Mouse (Mus musculus) hindbrain, embryonic 15.5 days (tissue): Measurements from ENCODE around the gene Dync2li1. TPM values are rescaled to one million over a fixed set of nuclear protein-coding genes. Genes with fewer than 3 reads are reported as not detected.

Source experiments
- ATAC-seq: fragments of 200-750 bp; cut with Nextera tagmentation; 2 replicates; pipeline ENCODE4 v1.8.0; 2017; ENCODE audit warnings: low read depth, moderate number of reproducible peaks, moderate TSS enrichment; ENCODE audit not compliant: low FRiP score
- H3K27ac ChIP-seq: fragments of 300-500 bp; sonication (generic); replicated peaks from 2 replicates; pipeline ENCODE4 v1.5.1; 2015; ENCODE audit warnings: mild to moderate bottlenecking, inconsistent platforms
- H3K27me3 ChIP-seq: fragments of 300-500 bp; sonication (generic); 2 replicates; pipeline ENCODE4 v1.6.1; 2015; ENCODE audit warnings: control low read depth, inconsistent platforms
- H3K36me3 ChIP-seq: fragments of 300-500 bp; sonication (generic); 2 replicates; pipeline ENCODE4 v1.6.1; 2015; ENCODE audit warnings: control low read depth, inconsistent platforms
- H3K4me1 ChIP-seq: fragments of 300-500 bp; sonication (generic); replicated peaks from 2 replicates; pipeline ENCODE4 v1.6.1; 2015; ENCODE audit warnings: control low read depth, inconsistent platforms
- H3K4me2 ChIP-seq: fragments of 300-500 bp; sonication (generic); 2 replicates; pipeline ENCODE4 v1.6.1; 2015; ENCODE audit warnings: moderate library complexity, mild to moderate bottlenecking, inconsistent platforms
- H3K4me3 ChIP-seq: fragments of 300-500 bp; sonication (generic); 2 replicates; pipeline ENCODE4 v1.5.1; 2015; ENCODE audit warnings: mild to moderate bottlenecking, inconsistent platforms
- H3K9ac ChIP-seq: fragments of 300-500 bp; sonication (generic); 2 replicates; pipeline ENCODE4 v1.6.1; 2015; ENCODE audit warnings: inconsistent platforms
- H3K9me3 ChIP-seq: fragments of 300-500 bp; sonication (generic); 2 replicates; pipeline ENCODE4 v1.6.1; 2016; ENCODE audit warnings: control low read depth, inconsistent platforms
- WGBS: fragments of 180-500 bp; shearing (Covaris S2); methylation state at CpG from one replicate; pipeline ENCODE4 v1.1.7; 2015; 5-methylcytosine and 5-hydroxymethylcytosine counted together
- polyA plus RNA-seq: library from polyadenylated mRNA; unstranded; fragments of >200 nt; fragmentation: Nextera tagmentation; extraction: Ambion mirVana; gene quantifications from 2 replicates; pipeline ENCODE4 v1.2.1, GENCODE M21; 2015

Dync2li1 gene
- polyA plus RNA-seq, 1 experiment from 2014 or later = 36.7 TPM

GRCm38 (mm10) chr17:84636328-84636727 lies 10.0 kb downstream of the Dync2li1 start:
- 56% methylated on average over 8 of the region's 8 CpGs for WGBS
- H3K9me3 ChIP-seq = no peaks in the 10 kb centered on the region
- no peaks in the 10 kb centered on the region for H3K4me1 ChIP-seq
- ATAC-seq = no peak
- no peak overlapping the region for H3K4me3 ChIP-seq
- no peak overlapping the region for H3K9ac ChIP-seq
- H3K27me3 ChIP-seq = no peaks in the 10 kb centered on the region
- no peak overlapping the region for H3K27ac ChIP-seq
- peaks cover 3% of the 10 kb centered on the region; the same call in 1 of the 2 replicates for H3K36me3 ChIP-seq
- H3K4me2 ChIP-seq = no peak overlapping the region

DNA sequence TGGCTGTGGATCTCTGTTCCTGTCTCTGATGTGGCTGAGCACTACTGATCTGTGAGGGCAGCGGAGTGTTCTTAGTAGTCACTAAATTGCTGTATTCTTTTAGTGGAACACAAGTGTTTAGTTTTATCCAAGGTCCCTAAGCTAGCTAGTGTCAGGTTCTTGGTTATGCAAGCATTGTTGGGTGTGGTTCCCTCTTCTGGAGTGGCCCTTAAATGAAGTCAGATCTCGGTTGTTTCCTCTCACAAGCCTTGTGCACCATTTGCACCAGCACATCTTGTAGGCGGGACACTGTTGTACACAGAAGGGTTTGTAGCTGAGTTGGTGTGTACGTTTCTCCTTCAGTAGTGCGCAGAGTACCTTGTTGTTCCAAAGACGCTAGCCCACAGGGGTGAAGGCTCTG lies 11.7 kb downstream of the Dync2li1 start:
- Histone ChIP-seq H3K4me2 (no peak overlapping the region), H3K4me1 (no peaks in the 10 kb centered on the region), H3K4me3 (no peak overlapping the region), H3K9ac (no peak overlapping the region), H3K27me3 (no peaks in the 10 kb centered on the region), H3K36me3 (peaks cover 3% of the 10 kb centered on the region; the same call in 1 of the 2 replicates), H3K9me3 (no peaks in the 10 kb centered on the region), H3K27ac (no peak overlapping the region)
- WGBS = 98% methylated on average over 6 of the region's 6 CpGs
- ATAC-seq = no peak

- Histone ChIP-seq H3K4me2 (no peak overlapping the region), H3K9me3 (no peaks in the 10 kb centered on the region), H3K4me1 (no peaks in the 10 kb centered on the region), H3K27me3 (no peaks in the 10 kb centered on the region), H3K9ac (no peak overlapping the region), H3K4me3 (no peak overlapping the region), H3K27ac (no peak overlapping the region), H3K36me3 (no peaks in the 10 kb centered on the region)
- no peak for ATAC-seq
- WGBS = 54% methylated on average over 10 of the region's 10 CpGs
Observed at GRCm38 (mm10) chr17:84639796-84640378, 13.6 kb downstream of the Dync2li1 start.

DNA sequence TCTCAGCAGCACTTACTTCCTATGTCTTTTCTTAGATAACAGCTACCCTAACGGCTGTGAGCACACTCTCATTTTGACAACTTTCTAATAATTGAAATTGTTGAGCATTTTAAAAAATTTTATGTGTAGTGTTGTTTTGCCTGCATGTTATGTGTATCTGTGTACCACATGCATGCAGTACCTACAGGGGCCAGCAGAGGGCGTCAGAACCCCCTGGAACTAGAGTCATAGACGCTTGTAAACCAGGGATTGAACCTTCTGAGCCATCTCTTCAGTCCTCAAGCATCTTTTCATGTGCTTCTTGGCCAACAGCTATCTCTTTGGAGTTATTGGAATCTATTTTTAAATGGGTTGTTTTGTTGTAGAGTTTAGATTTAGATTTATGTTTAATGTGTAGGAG lies 15.6 kb downstream of the Dync2li1 start:
- no peaks in the 10 kb centered on the region for H3K27me3 ChIP-seq
- 36% methylated on average over 3 of the region's 3 CpGs for WGBS
- no peak overlapping the region for H3K27ac ChIP-seq
- H3K4me3 ChIP-seq = no peak overlapping the region
- H3K36me3 ChIP-seq = no peaks in the 10 kb centered on the region
- no peak for ATAC-seq
- no peak overlapping the region for H3K9ac ChIP-seq
- H3K4me1 ChIP-seq = no peaks in the 10 kb centered on the region
- no peak overlapping the region for H3K4me2 ChIP-seq
- no peaks in the 10 kb centered on the region for H3K9me3 ChIP-seq

- Histone ChIP-seq H3K9ac (no peak overlapping the region), H3K27me3 (no peaks in the 10 kb centered on the region), H3K4me1 (no peaks in the 10 kb centered on the region), H3K36me3 (no peaks in the 10 kb centered on the region), H3K9me3 (no peaks in the 10 kb centered on the region), H3K4me2 (no peak overlapping the region), H3K4me3 (no peak overlapping the region), H3K27ac (no peak overlapping the region)
- ATAC-seq = no peak
- WGBS = 90% methylated on average over 9 of the region's 9 CpGs
Observed at GRCm38 (mm10) chr17:84642324-84642723, 16.0 kb downstream of the Dync2li1 start.

GRCm38 (mm10) chr17:84644292-84645050 lies 18.2 kb downstream of the Dync2li1 start:
- 64% methylated on average over 16 of the region's 16 CpGs for WGBS
- H3K9ac ChIP-seq = no peak overlapping the region
- ATAC-seq = no peak
- no peak overlapping the region for H3K27ac ChIP-seq
- H3K27me3 ChIP-seq = no peaks in the 10 kb centered on the region
- no peaks in the 10 kb centered on the region for H3K4me1 ChIP-seq
- H3K4me2 ChIP-seq = no peak overlapping the region
- H3K9me3 ChIP-seq = no peaks in the 10 kb centered on the region
- no peaks in the 10 kb centered on the region for H3K36me3 ChIP-seq
- no peak overlapping the region for H3K4me3 ChIP-seq

GRCm38 (mm10) chr17:84645119-84645518 lies 18.8 kb downstream of the Dync2li1 start:
- Histone ChIP-seq H3K27ac (no peak overlapping the region), H3K27me3 (no peaks in the 10 kb centered on the region), H3K4me3 (no peak overlapping the region), H3K4me2 (no peak overlapping the region), H3K36me3 (no peaks in the 10 kb centered on the region), H3K4me1 (no peaks in the 10 kb centered on the region), H3K9ac (no peak overlapping the region), H3K9me3 (no peaks in the 10 kb centered on the region)
- ATAC-seq = no peak
- 46% methylated on average over 9 of the region's 9 CpGs for WGBS

- ATAC-seq = no peak
- 29% methylated on average over 3 of the region's 7 CpGs for WGBS
- no peaks in the 10 kb centered on the region for H3K9me3 ChIP-seq
- H3K4me2 ChIP-seq = no peak overlapping the region
- no peak overlapping the region for H3K9ac ChIP-seq
- H3K36me3 ChIP-seq = no peaks in the 10 kb centered on the region
- no peak overlapping the region for H3K4me3 ChIP-seq
- H3K4me1 ChIP-seq = no peaks in the 10 kb centered on the region
- H3K27me3 ChIP-seq = no peaks in the 10 kb centered on the region
- no peak overlapping the region for H3K27ac ChIP-seq
Observed at GRCm38 (mm10) chr17:84645894-84646293, 19.6 kb downstream of the Dync2li1 start.

DNA sequence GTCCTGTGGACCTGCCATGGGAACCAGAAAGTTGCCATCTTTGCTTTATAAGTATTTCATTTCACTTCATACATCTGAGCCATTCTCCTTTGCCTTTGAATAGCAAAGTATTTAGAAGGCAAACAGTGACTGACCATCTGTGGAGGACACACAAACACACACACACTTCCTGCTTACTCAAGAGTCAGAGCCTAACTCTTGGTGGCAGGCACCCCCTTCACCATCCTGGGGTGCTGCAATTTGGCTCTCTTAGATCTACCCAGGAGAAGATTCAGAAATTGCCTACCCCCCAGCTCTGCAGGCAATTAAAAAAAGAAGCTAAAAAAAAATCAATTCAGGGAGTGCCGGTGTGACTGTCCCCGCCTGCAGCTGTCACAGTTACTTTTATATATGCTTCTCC lies 20.2 kb downstream of the Dync2li1 start:
- H3K4me1 ChIP-seq = no peaks in the 10 kb centered on the region
- no peak overlapping the region for H3K27ac ChIP-seq
- H3K9ac ChIP-seq = no peak overlapping the region
- no peaks in the 10 kb centered on the region for H3K9me3 ChIP-seq
- H3K4me2 ChIP-seq = no peak overlapping the region
- no peaks in the 10 kb centered on the region for H3K27me3 ChIP-seq
- no peak for ATAC-seq
- 54% methylated on average over 2 of the region's 2 CpGs for WGBS
- H3K36me3 ChIP-seq = no peaks in the 10 kb centered on the region
- H3K4me3 ChIP-seq = no peak overlapping the region

DNA sequence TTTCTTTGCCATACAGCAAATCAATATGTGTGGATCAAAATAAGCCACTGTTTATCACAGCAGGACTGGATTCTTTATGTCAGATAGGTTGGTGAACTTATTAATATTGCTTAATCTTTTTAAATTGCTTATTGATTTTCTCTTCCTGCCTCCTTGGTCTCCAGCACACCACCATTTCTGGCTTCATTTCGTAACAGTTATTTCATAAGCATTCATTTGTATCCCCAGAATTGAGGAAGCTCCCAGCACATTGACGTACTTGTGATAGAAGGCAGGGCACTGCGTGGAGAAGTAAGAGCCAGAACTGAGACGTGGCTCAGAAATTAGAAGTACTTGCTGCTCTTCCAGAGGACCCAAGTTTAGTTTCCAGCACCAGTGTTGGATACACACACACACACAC lies 21.3 kb downstream of the Dync2li1 start:
- ATAC-seq = no peak
- Histone ChIP-seq H3K9ac (no peak overlapping the region), H3K27me3 (no peaks in the 10 kb centered on the region), H3K36me3 (no peaks in the 10 kb centered on the region), H3K4me3 (no peak overlapping the region), H3K4me1 (no peaks in the 10 kb centered on the region), H3K9me3 (no peaks in the 10 kb centered on the region), H3K27ac (no peak overlapping the region), H3K4me2 (no peak overlapping the region)
- 90% methylated on average over 4 of the region's 4 CpGs for WGBS

DNA sequence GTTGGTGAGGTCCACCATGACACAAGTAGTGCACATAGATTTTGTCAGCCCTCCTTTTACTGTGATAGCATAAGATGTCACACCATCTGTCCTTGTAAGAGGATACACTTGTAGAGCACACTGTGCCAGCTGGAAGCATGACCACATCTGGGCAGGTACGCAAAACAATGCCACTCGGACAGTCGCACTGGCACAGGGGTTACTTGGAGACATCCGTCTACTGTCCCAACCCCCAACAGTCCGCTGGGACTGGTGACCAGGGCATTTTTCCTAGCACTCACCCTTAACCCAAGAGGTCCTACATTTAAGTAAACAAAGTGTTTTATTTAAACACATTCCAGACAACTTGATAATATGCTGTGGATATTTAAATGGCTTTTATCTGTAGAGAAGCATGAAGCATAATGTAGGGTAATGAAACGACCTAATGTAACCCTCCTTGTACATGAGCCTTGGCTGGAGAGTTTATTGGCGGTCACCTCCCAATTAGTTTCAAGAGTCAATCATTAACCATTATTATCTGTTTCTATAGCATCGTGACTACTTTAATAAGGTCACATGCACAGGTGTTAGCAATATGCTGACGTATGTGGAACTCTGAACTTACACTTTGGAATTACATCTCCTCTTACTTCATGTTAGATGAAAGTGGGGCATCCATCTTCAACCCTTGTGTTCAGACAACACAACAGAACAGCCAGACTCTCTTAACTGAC lies 24.2 kb downstream of the Dync2li1 start:
- no peak overlapping the region for H3K9ac ChIP-seq
- H3K9me3 ChIP-seq = no peaks in the 10 kb centered on the region
- ATAC-seq = no peak
- 93% methylated on average over 9 of the region's 9 CpGs for WGBS
- H3K4me1 ChIP-seq = no peaks in the 10 kb centered on the region
- H3K4me3 ChIP-seq = no peak overlapping the region
- H3K4me2 ChIP-seq = no peak overlapping the region
- H3K27ac ChIP-seq = no peak overlapping the region
- peaks cover 4% of the 10 kb centered on the region; the same call in 1 of the 2 replicates for H3K36me3 ChIP-seq
- H3K27me3 ChIP-seq = no peaks in the 10 kb centered on the region

DNA sequence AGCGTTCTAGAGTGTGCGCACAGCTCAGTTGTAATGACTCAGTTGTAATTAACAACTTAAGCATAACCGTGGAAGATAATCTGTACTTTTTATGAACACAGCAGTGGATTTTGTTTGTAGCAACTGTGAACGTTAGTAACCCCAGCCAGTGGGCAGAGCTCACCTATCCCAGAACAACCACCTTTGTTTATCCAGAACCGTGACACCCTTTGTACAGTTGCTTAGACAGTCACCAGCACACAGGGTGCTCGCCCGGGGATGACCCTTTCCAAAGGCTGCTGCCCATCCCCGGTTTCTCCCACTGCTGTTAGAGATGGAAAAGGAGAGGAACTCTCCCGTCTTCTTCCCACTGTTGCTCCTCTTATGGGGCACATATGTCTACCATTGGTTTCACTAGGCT lies 27.2 kb downstream of the Dync2li1 start:
- Histone ChIP-seq H3K36me3 (peaks cover 4% of the 10 kb centered on the region; the same call in 1 of the 2 replicates), H3K4me2 (no peak overlapping the region), H3K27me3 (no peaks in the 10 kb centered on the region), H3K9ac (no peak overlapping the region), H3K4me1 (peaks cover 22% of the 10 kb centered on the region), H3K4me3 (no peak overlapping the region), H3K9me3 (no peaks in the 10 kb centered on the region), H3K27ac (no peak overlapping the region)
- ATAC-seq = no peak
- 88% methylated on average over 9 of the region's 9 CpGs for WGBS
